Mouse (Mus musculus): ENCODE data around the gene Hist1h2bb. TPM values are rescaled to one million over a fixed set of nuclear protein-coding genes. Genes with fewer than 3 reads are reported as not detected.
"Not testable (repeated sequence)": the region's sequence is repeated elsewhere in the genome, so short reads cannot be mapped to it uniquely, and the experiment has no call there.

The Hist1h2bb gene
- polyA plus RNA-seq, 1 experiment from 2014 or later: 2.2 TPM

GRCm38 (mm10) chr13:23708654-23709053, 37.9 kb upstream of the Hist1h2bb start:
- Histone ChIP-seq H3K4me3 (no peak overlapping the region), H3K36me3 (no peaks in the 10 kb centered on the region), H3K9ac (no peak overlapping the region), H3K4me2 (replicated peaks) (no peak overlapping the region), H3K27me3 (peaks cover 4% of the 10 kb centered on the region; the same call in 1 of the 2 replicates), H3K27ac (no peak overlapping the region), H3K4me1 (peaks cover 12% of the 10 kb centered on the region), H3K9me3 (replicated peaks) (no peaks in the 10 kb centered on the region)
- no peak for ATAC-seq (ENCODE audit: low FRiP score)
- 74% methylated on average over 4 of the region's 4 CpGs for WGBS

DNA sequence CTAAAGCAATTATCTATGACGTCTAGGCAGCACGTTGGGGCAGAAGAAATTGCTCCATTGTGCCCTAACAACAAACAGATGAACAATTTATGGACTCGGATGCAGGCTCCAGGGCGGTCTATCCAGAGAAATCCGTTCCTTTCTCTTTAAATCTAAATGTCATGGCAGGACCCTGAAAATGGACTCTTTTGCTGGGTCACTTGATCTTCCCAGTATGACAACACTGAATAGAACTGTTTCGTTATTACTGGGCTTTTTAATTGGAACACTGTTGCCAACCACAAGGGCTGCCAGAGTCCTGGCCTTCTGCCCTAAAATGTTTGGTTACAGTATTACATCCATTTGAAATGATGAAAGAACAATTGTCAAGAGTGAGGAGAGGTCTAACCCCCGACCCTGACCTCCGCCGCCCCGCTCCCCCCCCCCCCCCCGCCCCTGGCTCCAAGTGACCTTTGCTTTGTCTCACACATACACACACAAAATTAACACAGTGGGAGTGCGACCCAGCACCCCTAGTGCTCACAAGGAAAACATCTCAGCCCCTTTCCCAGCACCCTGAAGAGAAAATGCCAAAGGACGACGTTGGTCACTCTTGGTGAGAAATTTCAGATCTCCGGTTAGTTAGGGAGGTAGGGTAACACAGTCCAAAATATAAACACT, 36.7 kb upstream of the Hist1h2bb start:
- no peak overlapping the region for H3K27ac ChIP-seq
- H3K4me3 ChIP-seq: peak overlapping the region; percentile 32
- H3K4me1 ChIP-seq: peaks cover 12% of the 10 kb centered on the region
- no peak for ATAC-seq (ENCODE audit: low FRiP score)
- H3K9ac ChIP-seq: peak overlapping the region; percentile 55
- H3K4me2 ChIP-seq (replicated peaks): peak overlapping the region; percentile 59
- H3K9me3 ChIP-seq (replicated peaks): no peaks in the 10 kb centered on the region
- no peaks in the 10 kb centered on the region for H3K36me3 ChIP-seq
- peaks cover 4% of the 10 kb centered on the region; the same call in 1 of the 2 replicates for H3K27me3 ChIP-seq
- 9% methylated on average over 12 of the region's 15 CpGs for WGBS

DNA sequence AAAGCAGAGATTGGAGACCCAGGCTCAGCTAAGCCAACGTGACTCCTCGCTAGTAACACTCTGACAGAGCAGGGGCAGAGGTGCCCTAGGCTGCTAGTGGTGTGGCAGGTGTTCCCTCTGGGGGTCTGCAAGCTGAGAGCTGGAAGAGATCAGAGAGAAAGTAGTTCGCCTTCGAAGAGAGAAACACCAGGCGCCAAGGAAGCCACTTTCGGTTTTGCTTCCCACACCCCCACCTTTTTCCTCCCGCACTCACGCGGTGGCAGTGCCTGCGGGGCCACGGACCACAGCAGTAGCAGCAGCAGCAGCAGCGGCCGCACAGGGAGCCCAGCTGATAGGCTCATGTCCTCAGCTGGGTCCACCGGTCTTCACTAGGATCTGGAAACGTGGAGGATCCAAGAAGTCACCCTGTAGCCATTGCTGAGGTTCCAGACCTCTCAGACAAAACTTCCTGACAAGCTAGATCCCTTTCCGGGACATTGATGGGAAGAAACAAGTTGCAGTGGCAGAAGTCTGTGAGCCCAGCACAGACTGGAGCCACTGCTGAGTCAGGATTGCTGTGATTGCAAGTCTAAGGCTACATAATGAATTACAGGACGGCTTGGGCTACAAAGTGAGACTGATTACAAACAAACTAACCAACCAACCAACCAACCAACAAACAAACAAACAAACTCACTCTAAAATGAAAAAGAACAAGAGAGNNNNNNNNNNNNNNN, 36.0 kb upstream of the Hist1h2bb start, which contains the start of gene Hfe:
TSS of gene Hfe (minus strand) at position 481 of the 716 bp plus-strand sequence.
- peak within 1 kb of the TSS; percentile 32 for H3K4me3 ChIP-seq
- peak; percentile 73; the same call in 1 of the 2 replicates for ATAC-seq (ENCODE audit: low FRiP score)
- no peaks in the 10 kb centered on the region for H3K36me3 ChIP-seq
- peak within 1 kb of the TSS; percentile 55 for H3K9ac ChIP-seq
- WGBS: 4% methylated on average over 17 of the region's 17 CpGs
- H3K4me2 ChIP-seq (replicated peaks): peak within 1 kb of the TSS; percentile 59
- H3K4me1 ChIP-seq: peaks cover 12% of the 10 kb centered on the region
- no peak within 1 kb of the TSS for H3K27ac ChIP-seq
- H3K9me3 ChIP-seq (replicated peaks): no peaks in the 10 kb centered on the region
- peaks cover 4% of the 10 kb centered on the region; the same call in 1 of the 2 replicates for H3K27me3 ChIP-seq

- Histone ChIP-seq H3K4me2 (replicated peaks) (no peak overlapping the region), H3K4me3 (no peak overlapping the region), H3K9me3 (replicated peaks) (no peaks in the 10 kb centered on the region), H3K9ac (no peak overlapping the region), H3K4me1 (no peaks in the 10 kb centered on the region), H3K27me3 (peaks cover under 1% of the 10 kb centered on the region; the same call in 1 of the 2 replicates), H3K27ac (no peak overlapping the region), H3K36me3 (no peaks in the 10 kb centered on the region)
- 87% methylated on average over 5 of the region's 5 CpGs for WGBS
- ATAC-seq (ENCODE audit: low FRiP score): no peak
Observed at GRCm38 (mm10) chr13:23716261-23717042, 30.1 kb upstream of the Hist1h2bb start.

DNA sequence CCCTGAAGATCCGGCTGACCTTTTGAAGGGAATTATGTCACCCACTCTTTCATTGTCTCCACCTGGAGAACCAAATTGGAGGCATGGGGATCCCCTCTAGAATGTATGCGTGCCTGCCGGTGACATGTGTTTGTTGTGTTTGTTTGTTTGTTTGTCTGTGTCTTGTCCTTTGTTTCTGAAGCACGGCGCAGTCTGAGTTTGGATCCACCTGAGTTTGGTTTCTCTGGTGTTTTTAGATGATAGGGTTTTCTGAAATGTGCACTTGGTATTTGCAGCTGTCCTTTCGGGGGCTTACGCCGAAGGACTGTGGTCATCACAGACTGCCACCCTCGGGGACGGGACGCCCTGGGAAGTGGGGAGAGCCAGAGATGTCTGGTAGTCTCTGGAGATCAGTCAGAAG, 29.4 kb upstream of the Hist1h2bb start:
- no peak overlapping the region for H3K27ac ChIP-seq
- no peaks in the 10 kb centered on the region for H3K9me3 ChIP-seq (replicated peaks)
- H3K4me2 ChIP-seq (replicated peaks): no peak overlapping the region
- no peak overlapping the region for H3K9ac ChIP-seq
- H3K4me1 ChIP-seq: no peaks in the 10 kb centered on the region
- H3K27me3 ChIP-seq: no peaks in the 10 kb centered on the region
- H3K36me3 ChIP-seq: no peaks in the 10 kb centered on the region
- ATAC-seq (ENCODE audit: low FRiP score): no peak
- H3K4me3 ChIP-seq: no peak overlapping the region
- WGBS: 48% methylated on average over 11 of the region's 11 CpGs

DNA sequence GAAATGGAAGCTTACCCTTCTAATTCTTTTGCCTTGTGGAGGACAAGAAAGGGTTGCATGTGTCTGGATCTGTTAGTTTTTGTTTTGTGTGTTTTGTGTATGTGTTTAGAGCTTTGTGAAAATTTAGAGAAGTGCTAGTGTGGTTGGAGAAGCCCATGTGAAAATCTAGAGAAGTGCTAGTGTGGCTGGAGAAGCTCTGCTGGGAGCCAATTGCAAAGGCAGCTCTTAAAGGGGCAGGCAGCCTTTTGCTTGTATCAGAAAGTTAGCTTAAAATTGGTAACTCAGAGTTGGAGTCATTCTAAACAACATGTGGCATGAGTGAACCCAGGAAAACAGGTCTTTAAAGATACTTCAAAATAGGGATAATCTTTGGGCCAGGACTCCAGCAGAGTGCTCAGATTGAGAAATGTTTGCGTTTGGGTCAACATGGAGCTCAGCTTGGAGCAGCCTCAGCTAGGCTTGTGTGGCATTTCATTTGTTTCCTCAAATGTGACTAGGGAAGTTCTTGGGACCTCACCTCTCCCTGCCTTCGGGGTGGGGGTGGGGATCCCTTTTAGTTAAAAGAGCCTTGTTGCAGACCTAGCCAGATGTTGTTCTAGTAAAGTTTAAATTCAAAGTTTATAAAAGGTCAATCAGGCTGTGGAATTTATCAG, 28.8 kb upstream of the Hist1h2bb start:
- WGBS: 11% methylated on average over 2 of the region's 2 CpGs
- not testable (repeated sequence) for H3K27me3 ChIP-seq; H3K4me1 ChIP-seq; H3K4me3 ChIP-seq; H3K9me3 ChIP-seq (replicated peaks); ATAC-seq (ENCODE audit: low FRiP score); H3K9ac ChIP-seq; H3K4me2 ChIP-seq (replicated peaks); H3K36me3 ChIP-seq; H3K27ac ChIP-seq

- Histone ChIP-seq H3K4me3 (no peak overlapping the region), H3K4me1 (no peaks in the 10 kb centered on the region), H3K9ac (no peak overlapping the region), H3K4me2 (replicated peaks) (no peak overlapping the region), H3K36me3 (no peaks in the 10 kb centered on the region), H3K9me3 (replicated peaks) (no peaks in the 10 kb centered on the region), H3K27me3 (no peaks in the 10 kb centered on the region), H3K27ac (no peak overlapping the region)
- no peak for ATAC-seq (ENCODE audit: low FRiP score)
- 83% methylated on average over 4 of the region's 4 CpGs for WGBS
Observed at GRCm38 (mm10) chr13:23724239-23724638, 22.3 kb upstream of the Hist1h2bb start.

DNA sequence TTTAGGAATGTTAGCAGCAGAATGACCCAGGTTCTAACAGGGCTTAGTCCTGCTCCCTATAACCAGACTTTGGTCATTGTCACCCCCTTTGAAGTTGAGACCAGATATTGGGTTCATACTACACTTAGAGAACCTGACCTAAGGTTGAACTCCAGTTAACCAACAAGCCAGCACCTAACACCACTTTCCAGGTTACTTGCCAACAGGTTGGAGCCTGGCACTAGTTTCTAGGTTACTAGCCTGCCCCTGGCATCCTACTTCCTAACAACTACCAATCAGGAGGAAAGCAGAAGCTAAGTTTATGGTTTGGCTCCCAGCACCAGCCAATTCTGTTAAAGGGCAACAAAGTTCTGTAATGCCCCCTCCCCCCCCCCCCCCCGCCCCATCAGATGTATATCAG, 21.3 kb upstream of the Hist1h2bb start:
- no peak overlapping the region for H3K4me3 ChIP-seq
- H3K9me3 ChIP-seq (replicated peaks): no peaks in the 10 kb centered on the region
- no peaks in the 10 kb centered on the region for H3K27me3 ChIP-seq
- no CpG with 5 or more reads among the region's 1 CpGs for WGBS
- no peak overlapping the region for H3K4me2 ChIP-seq (replicated peaks)
- no peak overlapping the region for H3K27ac ChIP-seq
- no peaks in the 10 kb centered on the region for H3K36me3 ChIP-seq
- no peak overlapping the region for H3K9ac ChIP-seq
- ATAC-seq (ENCODE audit: low FRiP score): no peak
- no peaks in the 10 kb centered on the region for H3K4me1 ChIP-seq

DNA sequence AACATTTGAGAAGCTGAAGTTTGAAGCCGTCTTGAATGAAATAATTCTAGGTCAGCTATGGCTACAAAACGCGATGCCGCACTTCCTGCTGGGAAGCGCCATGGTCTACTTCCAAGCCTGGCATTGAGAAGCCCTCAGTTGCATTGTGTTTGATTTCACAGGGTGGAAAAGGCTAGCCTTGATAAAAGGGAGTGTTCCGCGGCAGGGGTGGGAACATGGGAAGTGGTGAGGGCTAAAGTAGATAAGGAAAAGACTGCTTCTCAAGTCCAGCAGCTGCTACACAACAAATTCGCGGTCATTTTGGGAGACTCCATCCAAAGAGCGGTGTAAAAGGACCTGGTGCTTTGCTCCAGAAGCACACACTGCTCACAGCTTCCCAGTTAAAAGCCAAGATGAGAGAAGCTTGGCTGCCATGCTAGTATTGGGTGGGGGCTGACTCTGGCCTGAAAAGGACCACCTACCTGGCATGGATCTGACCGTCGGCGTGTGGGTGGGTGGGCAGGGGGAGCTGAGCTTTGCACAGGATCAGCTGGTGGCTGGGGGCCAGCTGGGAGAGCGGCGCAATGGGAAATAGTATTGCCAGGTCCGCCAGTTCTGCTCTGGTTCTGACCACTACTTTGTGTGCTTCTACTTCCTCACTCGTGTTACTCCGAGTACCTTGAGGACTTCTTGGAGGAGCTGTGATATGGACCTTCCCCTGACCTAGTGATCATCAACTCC, 17.9 kb upstream of the Hist1h2bb start:
- WGBS: 88% methylated on average over 18 of the region's 18 CpGs
- no peak for ATAC-seq (ENCODE audit: low FRiP score)

DNA sequence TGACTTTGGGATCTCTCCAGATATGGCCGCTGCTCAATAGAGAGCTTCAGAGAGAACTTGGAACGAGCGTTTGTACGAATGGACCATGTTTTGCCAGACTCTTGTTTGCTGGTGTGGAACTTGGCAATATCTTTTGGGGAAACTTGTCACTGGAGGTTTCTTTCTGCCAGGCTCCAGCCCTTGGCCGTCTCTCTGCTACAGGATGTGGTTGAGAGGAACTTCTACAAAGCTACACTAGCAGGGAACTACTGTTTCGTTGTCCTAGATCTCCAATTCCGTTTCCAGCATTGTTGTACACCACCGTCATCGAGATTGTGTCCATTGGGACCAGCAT, 17.4 kb upstream of the Hist1h2bb start:
- ATAC-seq (ENCODE audit: low FRiP score): no peak
- Histone ChIP-seq H3K9me3 (replicated peaks) (no peaks in the 10 kb centered on the region), H3K4me3 (no peak overlapping the region), H3K9ac (no peak overlapping the region), H3K27ac (no peak overlapping the region), H3K36me3 (no peaks in the 10 kb centered on the region), H3K4me2 (replicated peaks) (no peak overlapping the region), H3K4me1 (no peaks in the 10 kb centered on the region), H3K27me3 (no peaks in the 10 kb centered on the region)
- WGBS: 94% methylated on average over 9 of the region's 9 CpGs

More for the DNA sequence above, 17.9 kb upstream of the Hist1h2bb start:
- no peaks in the 10 kb centered on the region for H3K27me3 ChIP-seq
- no peak overlapping the region for H3K4me3 ChIP-seq
- no peaks in the 10 kb centered on the region for H3K9me3 ChIP-seq (replicated peaks)
- H3K36me3 ChIP-seq: no peaks in the 10 kb centered on the region
- no peak overlapping the region for H3K4me2 ChIP-seq (replicated peaks)
- H3K27ac ChIP-seq: no peak overlapping the region
- no peak overlapping the region for H3K9ac ChIP-seq
- no peaks in the 10 kb centered on the region for H3K4me1 ChIP-seq

GRCm38 (mm10) chr13:23729706-23730105, 16.8 kb upstream of the Hist1h2bb start:
- no peaks in the 10 kb centered on the region for H3K36me3 ChIP-seq
- H3K27ac ChIP-seq: no peak overlapping the region

More at GRCm38 (mm10) chr13:23729706-23730105, 16.8 kb upstream of the Hist1h2bb start:
- H3K4me1 ChIP-seq: no peaks in the 10 kb centered on the region
- WGBS: 90% methylated on average over 5 of the region's 5 CpGs
- no peak overlapping the region for H3K4me3 ChIP-seq
- H3K4me2 ChIP-seq (replicated peaks): no peak overlapping the region
- H3K9ac ChIP-seq: no peak overlapping the region
- H3K9me3 ChIP-seq (replicated peaks): no peaks in the 10 kb centered on the region
- ATAC-seq (ENCODE audit: low FRiP score): no peak
- H3K27me3 ChIP-seq: no peaks in the 10 kb centered on the region
